Mouse (Mus musculus): ENCODE data around the gene Eps8. TPM values are rescaled to one million over a fixed set of nuclear protein-coding genes. Genes with fewer than 3 reads are reported as not detected.

The Eps8 gene
- total RNA-seq, 2 experiments from 2014 or later: 33.1 to 39.5 TPM

- DNase-seq: no peak
- intact Hi-C loops (cut with DNase I): no loop called here
These were observed 77.9 kb downstream of the Eps8 start for GRCm38 (mm10) chr6:137576670-137577371.

- DNase-seq: no peak
- intact Hi-C loops (cut with DNase I): no loop called here
These were observed 78.6 kb downstream of the Eps8 start for GRCm38 (mm10) chr6:137576091-137576490.

- DNase-seq: no peak
These were observed 80.8 kb downstream of the Eps8 start for GRCm38 (mm10) chr6:137573897-137574296.

GRCm38 (mm10) chr6:137570718-137571131 lies 84.0 kb downstream of the Eps8 start:
- intact Hi-C loops (cut with DNase I): no loop called here
- DNase-seq: no peak

More at GRCm38 (mm10) chr6:137573897-137574296, 80.8 kb downstream of the Eps8 start:
- intact Hi-C loops (cut with DNase I): no loop called here

GRCm38 (mm10) chr6:137570019-137570418 lies 84.7 kb downstream of the Eps8 start:
- DNase-seq: no peak
- intact Hi-C loops (cut with DNase I): no loop called here

- intact Hi-C loops (cut with DNase I): no loop called here
- DNase-seq: no peak
These were observed 85.6 kb downstream of the Eps8 start for GRCm38 (mm10) chr6:137569071-137569470.

GRCm38 (mm10) chr6:137565890-137566289 lies 88.8 kb downstream of the Eps8 start:
- DNase-seq: no peak
- intact Hi-C loops (cut with DNase I): no loop called here

GRCm38 (mm10) chr6:137565454-137565853 lies 89.2 kb downstream of the Eps8 start:
- no peak for DNase-seq
- intact Hi-C loops (cut with DNase I): no loop called here

GRCm38 (mm10) chr6:137560358-137560859 lies 94.3 kb downstream of the Eps8 start:
- DNase-seq: no peak
- intact Hi-C loops (cut with DNase I): no loop called here

- intact Hi-C loops (cut with DNase I): no loop called here
- DNase-seq: no peak
These were observed 95.8 kb downstream of the Eps8 start for GRCm38 (mm10) chr6:137558840-137559239.

GRCm38 (mm10) chr6:137557671-137558070 lies 97.0 kb downstream of the Eps8 start:
- no peak for DNase-seq
- intact Hi-C loops (cut with DNase I): no loop called here

GRCm38 (mm10) chr6:137557159-137557558 lies 97.5 kb downstream of the Eps8 start:
- DNase-seq: no peak
- intact Hi-C loops (cut with DNase I): no loop called here

- intact Hi-C loops (cut with DNase I): no loop called here
- DNase-seq: no peak
These were observed 98.0 kb downstream of the Eps8 start for GRCm38 (mm10) chr6:137556636-137557035.

GRCm38 (mm10) chr6:137550181-137550580 lies 104.5 kb downstream of the Eps8 start:
- DNase-seq: no peak
- intact Hi-C loops (cut with DNase I): no loop called here

GRCm38 (mm10) chr6:137548613-137549012 lies 106.1 kb downstream of the Eps8 start:
- DNase-seq: no peak
- intact Hi-C loops (cut with DNase I): no loop called here

GRCm38 (mm10) chr6:137547555-137547954 lies 107.1 kb downstream of the Eps8 start:
- intact Hi-C loops (cut with DNase I): no loop called here
- DNase-seq: no peak

GRCm38 (mm10) chr6:137546101-137546500 lies 108.6 kb downstream of the Eps8 start:
- intact Hi-C loops (cut with DNase I): no loop called here

GRCm38 (mm10) chr6:137545341-137545740 lies 109.3 kb downstream of the Eps8 start:
- intact Hi-C loops (cut with DNase I): no loop called here
- no peak for DNase-seq

More at GRCm38 (mm10) chr6:137546101-137546500, 108.6 kb downstream of the Eps8 start:
- no peak for DNase-seq

GRCm38 (mm10) chr6:137542231-137543152 lies 112.2 kb downstream of the Eps8 start:
- intact Hi-C loops (cut with DNase I): no loop called here
- DNase-seq: peak; percentile 34

GRCm38 (mm10) chr6:137541216-137542176 lies 113.2 kb downstream of the Eps8 start:
- intact Hi-C loops (cut with DNase I): no loop called here
- DNase-seq: no peak

Measured in left cerebral cortex, postnatal 4 days (tissue).